Mouse (Mus musculus) urinary bladder, postnatal 36 days (tissue): Measurements from ENCODE around the gene Socs3.

Experiments
- DNase-seq, 2 experiments: peaks; one replicate each; pipeline ENCODE4 v3.0.0; 2022; ENCODE audit warnings: low spot score in 2 of 2, mixed read lengths in 1 of 2

The Socs3 gene

GRCm38 (mm10) chr11:117969945-117970872, at the start of gene Socs3:
TSS of gene Socs3 (minus strand) at chr11:117970047.
- peak; percentile 89 to 93 for DNase-seq

- DNase-seq, result no peak
Observed at GRCm38 (mm10) chr11:118018328-118018727, 48.5 kb upstream of the Socs3 start.

GRCm38 (mm10) chr11:118015381-118016145, 45.7 kb upstream of the Socs3 start:
- DNase-seq, result no peak

- DNase-seq, result no peak
Observed at GRCm38 (mm10) chr11:118014391-118014995, 44.6 kb upstream of the Socs3 start.

GRCm38 (mm10) chr11:118013339-118013738, 43.5 kb upstream of the Socs3 start:
- no peak for DNase-seq

GRCm38 (mm10) chr11:118012595-118012994, 42.7 kb upstream of the Socs3 start:
- no peak for DNase-seq

- no peak for DNase-seq
Observed at GRCm38 (mm10) chr11:118009865-118010571, 40.2 kb upstream of the Socs3 start.

- no peak for DNase-seq
Observed at GRCm38 (mm10) chr11:118008843-118009242, 39.0 kb upstream of the Socs3 start.

GRCm38 (mm10) chr11:118008144-118008805, 38.4 kb upstream of the Socs3 start:
- no peak for DNase-seq

GRCm38 (mm10) chr11:118007460-118008143, 37.8 kb upstream of the Socs3 start:
- no peak for DNase-seq

GRCm38 (mm10) chr11:118004217-118004616, 34.4 kb upstream of the Socs3 start:
- no peak for DNase-seq

GRCm38 (mm10) chr11:118003718-118004117, 33.9 kb upstream of the Socs3 start:
- no peak for DNase-seq

- peak in 1 of 2 experiments; percentile 36 for DNase-seq
Observed at GRCm38 (mm10) chr11:118003176-118003575, 33.3 kb upstream of the Socs3 start.

GRCm38 (mm10) chr11:118000565-118001215, 30.8 kb upstream of the Socs3 start:
- no peak for DNase-seq

- no peak for DNase-seq
Observed at GRCm38 (mm10) chr11:118000083-118000482, 30.2 kb upstream of the Socs3 start.

GRCm38 (mm10) chr11:117999260-117999934, 29.6 kb upstream of the Socs3 start:
- peak in 1 of 2 experiments; percentile 44 for DNase-seq

- DNase-seq, result no peak
Observed at GRCm38 (mm10) chr11:117998356-117998755, 28.5 kb upstream of the Socs3 start.

GRCm38 (mm10) chr11:117997085-117997484, 27.2 kb upstream of the Socs3 start:
- DNase-seq, result no peak

GRCm38 (mm10) chr11:117996066-117996465, 26.2 kb upstream of the Socs3 start:
- DNase-seq, result no peak
